Mouse (Mus musculus): Measurements from ENCODE around the gene Olfr50. TPM values are rescaled to one million over a fixed set of nuclear protein-coding genes. Genes with fewer than 3 reads are reported as not detected.

The Olfr50 gene
- not detected for total RNA-seq (2021)

- DNase-seq (ENCODE audit: extremely low spot score in 1 of 2, low spot score in 2 of 2), result no peak
- intact Hi-C loops (cut with DNase I), result no loop called here
Observed at GRCm38 (mm10) chr2:36790238-36790637, at the start of gene Olfr50. TSS of gene Olfr50 (plus strand) at chr2:36790538.

GRCm38 (mm10) chr2:36783976-36784375 lies 6.4 kb upstream of the Olfr50 start, which contains the start of gene Olfr348:
TSS of gene Olfr348 (plus strand) at chr2:36784276.
- no peak for DNase-seq (ENCODE audit: extremely low spot score in 1 of 2, low spot score in 2 of 2)
- intact Hi-C loops (cut with DNase I), result no loop called here

DNA sequence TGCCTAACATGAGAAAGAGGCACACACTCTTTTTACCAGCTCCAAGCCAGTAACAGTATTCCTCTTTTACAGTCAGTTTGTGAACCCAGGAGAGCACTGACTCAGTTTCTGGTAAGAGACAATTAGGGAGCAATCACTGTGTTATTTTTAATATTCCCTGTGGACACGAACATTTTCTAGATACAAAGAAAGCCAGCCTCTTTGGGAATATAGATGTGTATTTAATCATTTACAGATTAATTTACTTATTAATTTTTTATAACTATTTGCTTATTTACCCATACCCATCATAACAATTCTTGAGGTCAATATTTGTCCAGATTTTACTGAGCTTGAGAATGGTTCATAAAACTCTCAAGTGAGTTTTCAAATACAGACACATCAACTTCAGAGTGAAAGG lies 26.6 kb downstream of the Olfr50 start, which contains the start of gene Olfr3:
Olfr3 (minus strand) TSS at position 101 of the 400 bp plus-strand sequence.
- intact Hi-C loops (cut with DNase I), result no loop called here
- no peak for DNase-seq (ENCODE audit: extremely low spot score in 1 of 2, low spot score in 2 of 2)

GRCm38 (mm10) chr2:36846010-36846409 lies 55.7 kb downstream of the Olfr50 start, which contains the start of gene Olfr350:
TSS of gene Olfr350 (plus strand) at chr2:36846310.
- no peak for DNase-seq (ENCODE audit: extremely low spot score in 1 of 2, low spot score in 2 of 2)
- intact Hi-C loops (cut with DNase I), result no loop called here

Other genes with a start within 250 kb of the Olfr50 start
- gene Olfr344, start 223.9 kb upstream of the Olfr50 start, total RNA-seq (2021), result not detected
- gene Olfr345, start 150.5 kb upstream of the Olfr50 start, total RNA-seq (2021), result not detected
- not detected for gene Olfr346, start 104.8 kb upstream of the Olfr50 start, total RNA-seq (2021)
- not detected for gene Olfr347, start 58.6 kb upstream of the Olfr50 start, total RNA-seq (2021)
- gene Olfr348, start 6.3 kb upstream of the Olfr50 start, total RNA-seq (2021), result not detected
- gene Olfr3, start 26.5 kb downstream of the Olfr50 start, total RNA-seq (2021), result not detected
- gene Olfr350, start 55.8 kb downstream of the Olfr50 start, total RNA-seq (2021), result not detected
- gene Olfr351, start 72.1 kb downstream of the Olfr50 start, total RNA-seq (2021), result not detected
- gene Olfr352, start 77.9 kb downstream of the Olfr50 start, total RNA-seq (2021), result not detected
- gene Olfr353, start 102.4 kb downstream of the Olfr50 start, total RNA-seq (2021), result not detected
- under 1 TPM in 1 of 2 experiments, not detected in 1; 0.04 TPM for gene Olfr354, start 115.1 kb downstream of the Olfr50 start, total RNA-seq (2021)
- not detected for gene Olfr355, start 138.4 kb downstream of the Olfr50 start, total RNA-seq (2021)
- not detected for gene Olfr356, start 146.6 kb downstream of the Olfr50 start, total RNA-seq (2021)
- not detected for gene Olfr357, start 203.3 kb downstream of the Olfr50 start, total RNA-seq (2021)
- not detected for gene Olfr358, start 218.8 kb downstream of the Olfr50 start, total RNA-seq (2021)

Data from left cerebral cortex, postnatal 10 days (tissue).